Mouse (Mus musculus) liver, postnatal 0 days (tissue): ENCODE results near the gene Ttll2.
"Not testable (repeated sequence)": the region's sequence is repeated elsewhere in the genome, so short reads cannot be mapped to it uniquely, and the experiment has no call there.

ENCODE experiments used
- CTCF ChIP-seq: sonication (generic); IDR thresholded peaks from 2 replicates; pipeline ENCODE4 v1.5.1; 2016; ENCODE audit warnings: antibody characterized with exemption, low read depth
- EP300 ChIP-seq: IDR thresholded peaks from 2 replicates; pipeline ENCODE4 v1.6.1; 2016; ENCODE audit warnings: antibody characterized with exemption, low read depth, mild to moderate bottlenecking

- TF ChIP-seq CTCF, EP300: not testable (repeated sequence)
Measured at GRCm38 (mm10) chr17:7386016-7386415, 33.5 kb upstream of the Ttll2 start.
